Mouse (Mus musculus) brain, embryonic 14.5 days (tissue): ENCODE results near the gene Fam240a.

ENCODE experiments used
- CTCF ChIP-seq: fragments of 200-500 bp; IDR thresholded peaks from 2 replicates; pipeline ENCODE4 v1.5.1; 2012; ENCODE audit warnings: inconsistent platforms, mild to moderate bottlenecking, moderate library complexity, borderline replicate concordance; ENCODE audit not compliant: insufficient read depth, insufficient read length; ENCODE audit errors: extremely low read depth
- POLR2A ChIP-seq: fragments of 200-500 bp; IDR thresholded peaks from 2 replicates; pipeline ENCODE4 v1.6.1; 2012; ENCODE audit warnings: mild to moderate bottlenecking, inconsistent platforms, borderline replicate concordance; ENCODE audit not compliant: poor library complexity, insufficient read depth, insufficient read length, severe bottlenecking; ENCODE audit errors: extremely low read depth

DNA sequence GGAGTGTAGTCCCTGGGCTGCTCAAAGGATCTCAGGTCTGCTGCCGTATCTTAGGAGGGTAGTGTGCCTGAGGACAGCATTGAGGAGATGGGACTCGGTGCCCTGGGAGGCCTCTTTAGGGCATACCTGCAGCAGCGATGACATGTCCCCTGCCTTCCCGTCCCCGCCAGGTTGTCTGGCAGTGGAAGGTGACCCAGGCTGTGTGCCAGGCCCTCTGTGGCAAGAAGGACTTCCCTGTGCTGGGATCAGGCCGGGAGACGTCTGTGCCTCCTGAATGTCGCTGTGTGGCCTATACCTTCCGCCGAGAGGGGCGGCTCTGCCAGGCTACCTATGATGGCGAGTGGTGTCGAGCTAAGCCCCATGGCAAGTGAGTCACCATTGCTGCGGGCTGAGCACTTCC, 27.7 kb downstream of the Fam240a start:
- no peak for TF ChIP-seq CTCF
- TF ChIP-seq POLR2A = no peak
